Mouse (Mus musculus) stomach, embryonic 14.5 days (tissue): ENCODE measurements at regions not wholly inside any gene's neighbourhood (a gene's known extent, or its start where the extent isn't known, plus 50 kb on each side); places are given as distances from the start of the nearest gene placed in this dataset.

ENCODE experiments used
- ATAC-seq: fragments of 200-750 bp; cut with Nextera tagmentation; 2 replicates; pipeline ENCODE4 v1.8.0; 2017; ENCODE audit warnings: low read depth, moderate TSS enrichment; ENCODE audit not compliant: insufficient number of reproducible peaks, insufficient read depth, low FRiP score
- H3K27ac ChIP-seq: fragments of 300-500 bp; sonication (generic); 2 replicates; pipeline ENCODE4 v1.5.1; 2014; ENCODE audit warnings: mild to moderate bottlenecking, low read length, moderate library complexity, mixed read lengths
- H3K27me3 ChIP-seq: fragments of 300-500 bp; sonication (generic); 2 replicates; pipeline ENCODE4 v1.6.1; 2014; ENCODE audit warnings: low read length, control low read depth, mixed read lengths; ENCODE audit not compliant: control insufficient read depth, insufficient read depth
- H3K36me3 ChIP-seq: fragments of 300-500 bp; sonication (generic); 2 replicates; pipeline ENCODE4 v1.6.1; 2014; ENCODE audit warnings: mild to moderate bottlenecking, control low read depth, low read length, moderate library complexity, mixed read lengths; ENCODE audit not compliant: control insufficient read depth, insufficient read depth
- H3K4me1 ChIP-seq: fragments of 300-500 bp; sonication (generic); 2 replicates; pipeline ENCODE4 v1.6.1; 2014; ENCODE audit warnings: low read length, control low read depth, mixed read lengths; ENCODE audit not compliant: control insufficient read depth, insufficient read depth
- H3K4me2 ChIP-seq: fragments of 300-500 bp; sonication (generic); replicated peaks from 2 replicates; pipeline ENCODE4 v1.6.1; 2014; ENCODE audit warnings: low read depth, low read length, control low read depth
- H3K4me3 ChIP-seq: fragments of 300-500 bp; sonication (generic); 2 replicates; pipeline ENCODE4 v1.5.1; 2014; ENCODE audit warnings: low read depth, low read length, control low read depth
- H3K9ac ChIP-seq: fragments of 300-500 bp; sonication (generic); replicated peaks from 2 replicates; pipeline ENCODE4 v1.6.1; 2014; ENCODE audit warnings: low read depth, mild to moderate bottlenecking, control low read depth, low read length, moderate library complexity, mixed read lengths
- H3K9me3 ChIP-seq: fragments of 300-500 bp; sonication (generic); 2 replicates; pipeline ENCODE4 v1.6.1; 2016; ENCODE audit warnings: low read depth, low read length, control low read depth; ENCODE audit not compliant: control insufficient read depth
- WGBS: fragments of 180-500 bp; shearing (Covaris S2); extraction: QIAGEN DNeasy Blood & Tissue Kit; methylation state at CpG from one replicate; pipeline ENCODE4 v1.1.7; 2014; 5-methylcytosine and 5-hydroxymethylcytosine counted together

DNA sequence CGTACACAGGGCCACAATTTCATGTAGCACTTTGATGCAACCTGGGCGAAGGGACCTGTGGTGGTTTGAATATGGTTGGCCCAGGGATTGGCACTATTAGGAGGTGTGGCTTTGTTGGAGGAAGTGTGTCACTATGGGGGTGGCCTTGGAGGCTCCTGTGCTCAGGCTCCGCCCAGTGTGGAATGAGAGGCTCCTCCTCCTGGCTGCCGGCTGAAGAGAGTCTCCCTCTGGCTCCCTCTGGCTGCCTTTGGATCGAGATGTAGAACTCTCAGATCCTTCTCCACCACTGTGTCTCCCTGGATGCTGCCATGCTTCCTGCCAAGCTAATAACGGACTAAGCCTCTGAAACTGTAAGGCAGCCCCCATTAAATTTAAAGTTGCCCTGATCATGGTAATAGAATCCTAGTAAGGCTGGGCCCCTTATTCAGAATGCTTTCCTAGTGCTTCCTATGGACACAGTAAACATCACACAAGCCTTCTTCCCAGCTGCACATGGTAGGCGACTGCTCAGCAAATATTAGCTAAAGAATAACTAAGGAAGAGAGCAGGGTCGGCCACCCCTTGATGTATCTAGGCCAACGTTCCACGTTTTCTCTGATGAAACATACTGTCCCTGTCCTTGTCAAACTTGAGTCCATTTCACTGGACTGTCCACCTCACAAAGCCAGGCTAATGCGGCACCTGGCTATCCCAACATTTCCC lies 117.2 kb upstream of the Aldh1a3 start:
- Histone ChIP-seq H3K36me3 (no peaks in the 10 kb centered on the region), H3K27me3 (no peaks in the 10 kb centered on the region), H3K9me3 (no peaks in the 10 kb centered on the region), H3K27ac (no peak overlapping the region), H3K4me3 (no peak overlapping the region), H3K4me1 (no peaks in the 10 kb centered on the region), H3K4me2 (no peak overlapping the region), H3K9ac (no peak overlapping the region)
- WGBS: 68% methylated on average over 11 of the region's 11 CpGs
- ATAC-seq: no peak

DNA sequence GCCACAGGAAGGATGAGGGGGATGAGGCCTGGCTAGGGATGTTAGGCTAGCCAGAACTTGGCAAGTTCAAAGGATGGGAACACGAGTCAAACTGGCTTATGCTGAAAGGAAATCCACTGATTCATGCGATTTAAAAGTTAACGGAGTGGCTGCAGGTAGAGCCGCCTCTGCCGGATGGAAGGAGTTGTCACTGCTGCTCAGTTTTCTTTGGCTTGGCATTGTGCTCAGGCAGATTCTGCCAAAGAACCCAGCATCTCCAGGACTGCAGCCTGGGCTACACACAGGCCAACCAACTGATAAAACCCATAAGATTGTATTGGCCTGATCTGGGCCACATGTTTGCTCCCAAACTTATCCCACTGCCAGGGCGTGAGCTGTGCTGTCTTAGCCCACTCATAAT lies 105.3 kb upstream of the Aldh1a3 start:
- H3K27ac ChIP-seq: no peak overlapping the region
- no peak overlapping the region for H3K4me3 ChIP-seq
- no peaks in the 10 kb centered on the region for H3K36me3 ChIP-seq
- no peak overlapping the region for H3K4me2 ChIP-seq
- no peaks in the 10 kb centered on the region for H3K4me1 ChIP-seq
- ATAC-seq: no peak
- H3K9ac ChIP-seq: no peak overlapping the region
- H3K27me3 ChIP-seq: no peaks in the 10 kb centered on the region
- 83% methylated on average over 6 of the region's 6 CpGs for WGBS
- H3K9me3 ChIP-seq: no peaks in the 10 kb centered on the region

DNA sequence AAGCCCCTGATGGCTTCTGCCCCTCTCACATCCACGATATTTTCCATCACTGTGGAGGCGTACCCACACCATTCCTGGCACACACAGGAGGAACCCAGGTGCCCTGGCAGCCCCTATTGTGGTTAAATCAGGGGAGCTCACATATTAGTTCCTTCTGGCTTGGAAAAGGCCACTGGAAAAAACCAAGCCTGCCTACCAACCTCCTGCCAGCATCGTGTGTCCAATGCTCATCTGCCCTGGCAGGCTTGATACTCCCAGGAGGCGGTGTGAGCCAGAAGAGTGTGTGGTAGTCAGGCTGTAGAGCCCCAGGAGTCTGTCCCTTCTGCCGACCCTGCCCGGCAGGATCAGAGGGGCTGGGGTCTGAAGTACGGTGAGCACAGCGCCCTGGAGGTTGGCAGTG lies 104.7 kb upstream of the Aldh1a3 start:
- ATAC-seq: no peak
- 85% methylated on average over 8 of the region's 8 CpGs for WGBS
- Histone ChIP-seq H3K4me3 (no peak overlapping the region), H3K36me3 (no peaks in the 10 kb centered on the region), H3K4me1 (no peaks in the 10 kb centered on the region), H3K9me3 (no peaks in the 10 kb centered on the region), H3K9ac (no peak overlapping the region), H3K4me2 (no peak overlapping the region), H3K27me3 (no peaks in the 10 kb centered on the region), H3K27ac (no peak overlapping the region)

DNA sequence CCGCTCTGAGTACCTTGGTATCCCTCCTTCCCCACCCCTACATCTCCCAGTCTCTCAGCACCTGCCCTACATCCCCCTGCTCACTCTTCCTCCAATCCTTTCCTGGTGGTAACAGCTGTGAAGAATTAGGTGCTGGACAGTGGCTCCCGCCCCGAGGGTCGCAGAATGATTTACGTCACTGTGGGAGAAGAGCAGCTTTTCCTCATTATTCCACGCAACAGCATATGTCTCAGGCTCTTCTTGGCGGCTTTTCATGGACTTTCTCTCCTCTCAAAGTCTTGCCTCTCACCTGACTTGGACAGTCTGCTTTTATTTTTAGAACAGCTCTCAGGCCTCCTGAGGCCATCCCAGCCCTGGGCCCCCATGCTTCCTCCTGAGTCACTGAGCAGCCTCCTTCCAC lies 103.8 kb upstream of the Aldh1a3 start:
- no peaks in the 10 kb centered on the region for H3K36me3 ChIP-seq
- H3K27ac ChIP-seq: no peak overlapping the region
- no peaks in the 10 kb centered on the region for H3K9me3 ChIP-seq
- H3K4me2 ChIP-seq: 0 out of 2 replicates have a peak overlapping the region, but pooled peaks have one; percentile 2
- no peak overlapping the region for H3K9ac ChIP-seq
- H3K4me3 ChIP-seq: no peak overlapping the region
- H3K27me3 ChIP-seq: no peaks in the 10 kb centered on the region
- H3K4me1 ChIP-seq: no peaks in the 10 kb centered on the region
- no peak for ATAC-seq
- 38% methylated on average over 7 of the region's 7 CpGs for WGBS

DNA sequence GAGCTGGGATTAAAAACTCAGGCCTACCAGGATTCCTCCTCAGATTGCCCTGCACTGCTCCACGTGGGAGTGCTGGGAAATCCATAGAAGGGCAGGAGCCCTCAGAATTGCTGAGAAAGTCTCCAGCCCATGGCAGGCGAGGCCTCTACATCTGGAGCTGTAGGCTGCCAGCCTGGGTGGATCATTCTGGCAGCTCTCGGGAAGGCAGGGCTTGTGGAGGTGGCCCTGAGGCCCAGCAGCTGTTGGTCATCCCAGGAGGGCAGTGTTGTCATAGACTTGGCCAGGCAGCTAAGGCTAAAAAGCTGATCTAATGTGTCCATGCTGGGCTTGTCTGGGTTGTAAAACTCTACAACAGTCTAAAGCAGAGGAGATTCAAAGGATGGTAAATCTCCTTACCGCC lies 101.6 kb upstream of the Aldh1a3 start:
- WGBS: 56% methylated on average over 4 of the region's 4 CpGs
- peak; percentile 61; the same call in 1 of the 2 replicates for ATAC-seq
- Histone ChIP-seq H3K27ac (no peak overlapping the region; the same call in 1 of the 2 replicates), H3K9me3 (no peaks in the 10 kb centered on the region), H3K4me1 (peaks cover 3% of the 10 kb centered on the region; the same call in 1 of the 2 replicates), H3K36me3 (no peaks in the 10 kb centered on the region), H3K4me2 (no peak overlapping the region), H3K27me3 (no peaks in the 10 kb centered on the region), H3K4me3 (no peak overlapping the region), H3K9ac (no peak overlapping the region)

DNA sequence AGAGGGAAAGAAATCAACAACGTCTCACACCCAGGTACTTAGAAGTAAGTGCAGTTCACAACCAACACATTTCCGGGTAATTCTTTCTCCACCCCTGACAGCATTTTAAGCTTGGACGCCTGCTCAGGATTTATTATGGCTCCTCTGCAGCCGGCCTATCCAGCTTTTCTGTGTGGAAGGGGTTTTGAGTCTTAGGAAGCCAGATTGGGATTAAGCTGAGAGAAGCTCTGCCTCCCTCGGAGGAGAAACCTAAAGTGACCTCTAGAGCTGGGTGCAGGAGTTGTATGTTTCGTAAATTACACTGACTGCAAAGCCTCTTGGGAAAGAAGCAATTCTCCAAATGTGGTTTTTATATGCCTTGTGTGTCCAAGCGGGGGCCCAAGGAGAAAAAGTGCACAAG lies 96.6 kb upstream of the Aldh1a3 start:
- no peak overlapping the region for H3K4me3 ChIP-seq
- H3K4me1 ChIP-seq: peaks cover 11% of the 10 kb centered on the region; the same call in 1 of the 2 replicates
- WGBS: 31% methylated on average over 7 of the region's 7 CpGs
- no peak overlapping the region for H3K9ac ChIP-seq
- H3K4me2 ChIP-seq: no peak overlapping the region
- no peak for ATAC-seq
- no peaks in the 10 kb centered on the region for H3K27me3 ChIP-seq
- no peaks in the 10 kb centered on the region for H3K36me3 ChIP-seq
- H3K27ac ChIP-seq: no peak overlapping the region
- H3K9me3 ChIP-seq: no peaks in the 10 kb centered on the region

DNA sequence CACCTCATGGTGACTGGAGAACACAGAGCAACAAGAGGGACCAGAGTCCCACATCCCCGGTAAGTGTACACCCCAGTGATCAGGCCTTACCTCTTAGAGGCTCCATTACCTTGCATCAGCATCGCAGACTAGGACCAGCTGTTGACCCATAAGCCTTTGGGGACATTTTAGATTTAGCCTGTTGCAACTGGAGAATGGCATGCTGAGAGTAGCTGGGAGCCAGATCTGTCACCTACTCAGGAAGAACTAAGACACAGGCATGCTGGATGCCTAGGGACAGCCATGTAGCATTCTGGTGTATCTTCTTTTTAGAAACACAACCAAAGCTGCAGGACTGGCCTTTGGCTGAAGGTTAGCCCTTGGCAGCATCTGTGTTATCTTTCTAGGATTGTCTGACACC lies 94.2 kb upstream of the Aldh1a3 start:
- Histone ChIP-seq H3K4me1 (peaks cover 11% of the 10 kb centered on the region; the same call in 1 of the 2 replicates), H3K27me3 (no peaks in the 10 kb centered on the region), H3K4me2 (no peak overlapping the region), H3K9me3 (no peaks in the 10 kb centered on the region), H3K36me3 (no peaks in the 10 kb centered on the region), H3K4me3 (no peak overlapping the region), H3K27ac (no peak overlapping the region), H3K9ac (no peak overlapping the region)
- no peak for ATAC-seq
- 96% methylated on average over 2 of the region's 2 CpGs for WGBS

DNA sequence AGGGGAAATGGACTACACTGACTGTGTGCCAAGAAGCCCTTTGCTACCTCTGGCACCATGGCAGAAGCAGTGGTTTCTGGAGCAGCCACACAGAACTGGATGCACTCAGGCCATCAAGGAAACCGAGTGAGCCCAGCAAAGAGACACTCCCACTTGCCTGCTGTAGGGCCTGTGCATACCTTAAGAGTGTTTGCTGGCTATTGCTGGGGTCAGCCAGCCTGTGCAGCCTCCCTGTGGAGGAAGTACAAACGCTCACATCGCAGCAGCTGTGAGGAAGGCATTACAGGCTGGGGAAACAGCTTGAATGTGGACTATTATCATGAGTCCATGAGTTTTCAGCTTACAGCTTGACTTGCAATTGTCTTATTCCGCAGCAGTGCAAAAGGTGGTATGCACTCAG lies 88.8 kb upstream of the Aldh1a3 start:
- Histone ChIP-seq H3K4me3 (no peak overlapping the region), H3K9me3 (no peaks in the 10 kb centered on the region), H3K4me1 (no peaks in the 10 kb centered on the region), H3K4me2 (no peak overlapping the region), H3K36me3 (no peaks in the 10 kb centered on the region), H3K9ac (no peak overlapping the region), H3K27ac (no peak overlapping the region), H3K27me3 (no peaks in the 10 kb centered on the region)
- no peak for ATAC-seq
- WGBS: 40% methylated on average over 4 of the region's 4 CpGs

DNA sequence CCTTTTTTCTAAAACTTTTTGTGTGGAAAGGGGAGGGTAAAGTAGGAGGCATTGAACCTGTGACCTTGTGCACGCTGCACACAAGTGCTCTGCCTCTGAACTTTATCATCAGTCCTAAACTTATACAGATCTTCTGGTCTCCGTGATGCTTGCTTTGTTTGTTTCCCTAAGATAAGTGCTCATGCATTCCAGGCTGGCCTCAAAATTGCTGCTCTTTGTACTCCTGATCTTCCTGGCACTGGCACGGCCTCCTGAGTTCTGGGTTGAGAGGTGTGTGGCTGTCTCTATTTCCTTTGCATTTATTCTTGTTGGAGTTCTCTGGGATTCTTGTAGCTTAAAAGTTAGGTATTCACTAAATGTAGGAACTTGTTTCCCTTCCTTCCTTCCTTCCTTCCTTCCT lies 86.1 kb upstream of the Aldh1a3 start:
- no peaks in the 10 kb centered on the region for H3K4me1 ChIP-seq
- H3K4me2 ChIP-seq: no peak overlapping the region
- H3K4me3 ChIP-seq: no peak overlapping the region
- ATAC-seq: no peak
- no peaks in the 10 kb centered on the region for H3K9me3 ChIP-seq
- no peak overlapping the region for H3K9ac ChIP-seq
- H3K27me3 ChIP-seq: no peaks in the 10 kb centered on the region
- 17% methylated on average over 3 of the region's 3 CpGs for WGBS
- H3K36me3 ChIP-seq: no peaks in the 10 kb centered on the region
- no peak overlapping the region for H3K27ac ChIP-seq
